Mouse (Mus musculus) layer of hippocampus, adult 2 months (tissue): ENCODE results near the gene Dkk3. TPM values are rescaled to one million over a fixed set of nuclear protein-coding genes. Genes with fewer than 3 reads are reported as not detected.
A peak's percentile ranks its signal among the peaks of the same experiment; 100 is the strongest.

Experiments
- DNase-seq, 2 experiments: peaks; one replicate each; pipeline ENCODE4 v3.0.0; 2022; ENCODE audit warnings: low spot score in 2 of 2
- H3K27ac ChIP-seq: fragments of 200-600 bp; 2 replicates; pipeline ENCODE4 v1.8.1; 2022
- H3K4me3 ChIP-seq: fragments of 200-600 bp; 2 replicates; pipeline ENCODE4 v1.8.1; 2022; ENCODE audit warnings: mild to moderate bottlenecking
- CTCF ChIP-seq: fragments of 200-600 bp; conservative IDR thresholded peaks from 2 replicates; pipeline ENCODE4 v1.8.1; 2022; ENCODE audit warnings: antibody characterized with exemption, mild to moderate bottlenecking, moderate library complexity
- total RNA-seq, 2 experiments: library from RNA; stranded (reverse); gene quantifications; 2 replicates each; pipeline ENCODE4 v1.2.3; 2021

Dkk3 gene
- total RNA-seq, 2 experiments from 2014 or later, result 253 to 270 TPM

DNA sequence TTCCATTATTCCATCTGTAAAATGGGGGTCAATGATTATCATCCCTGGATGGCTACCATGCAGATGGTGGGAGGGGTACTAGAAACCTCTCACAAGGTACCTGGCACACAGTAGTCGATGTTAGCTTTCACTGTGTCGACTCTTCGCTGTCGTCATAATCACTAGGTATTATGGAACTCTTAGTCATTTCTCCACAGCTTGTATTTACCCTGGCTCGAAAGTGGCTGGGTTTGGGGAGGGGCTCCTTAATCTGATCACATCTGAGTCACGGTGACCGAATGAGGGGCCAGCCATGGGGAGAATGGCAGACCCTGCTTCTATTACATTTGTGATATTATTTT lies 20.7 kb downstream of the Dkk3 start:
- DNase-seq, result no peak
- Histone ChIP-seq H3K27ac (peak overlapping the region; percentile 23; the same call in 1 of the 2 replicates), H3K4me3 (no peak overlapping the region)
- no peak for TF ChIP-seq CTCF

DNA sequence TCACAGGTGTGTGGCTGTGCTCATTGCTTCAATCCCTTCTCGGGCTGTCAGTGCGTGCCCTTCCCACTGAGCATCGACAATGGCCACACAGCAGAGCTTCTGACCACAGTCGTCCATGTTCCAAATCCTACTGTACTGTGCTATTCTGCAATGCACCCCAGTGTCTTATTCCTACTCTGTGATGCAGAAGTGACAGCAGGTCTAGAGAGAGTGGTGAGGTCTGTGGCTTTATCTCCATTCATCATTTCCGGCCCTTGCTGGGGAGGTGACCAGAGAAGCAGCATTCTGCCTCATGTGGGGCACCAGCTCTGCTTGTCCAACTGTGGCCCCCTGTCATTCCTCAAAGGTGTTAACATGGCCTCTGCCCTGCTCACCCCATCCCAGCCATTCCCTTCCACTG lies 22.3 kb downstream of the Dkk3 start:
- H3K27ac ChIP-seq, result no peak overlapping the region
- DNase-seq, result no peak
- H3K4me3 ChIP-seq, result no peak overlapping the region
- TF ChIP-seq CTCF, result no peak

DNA sequence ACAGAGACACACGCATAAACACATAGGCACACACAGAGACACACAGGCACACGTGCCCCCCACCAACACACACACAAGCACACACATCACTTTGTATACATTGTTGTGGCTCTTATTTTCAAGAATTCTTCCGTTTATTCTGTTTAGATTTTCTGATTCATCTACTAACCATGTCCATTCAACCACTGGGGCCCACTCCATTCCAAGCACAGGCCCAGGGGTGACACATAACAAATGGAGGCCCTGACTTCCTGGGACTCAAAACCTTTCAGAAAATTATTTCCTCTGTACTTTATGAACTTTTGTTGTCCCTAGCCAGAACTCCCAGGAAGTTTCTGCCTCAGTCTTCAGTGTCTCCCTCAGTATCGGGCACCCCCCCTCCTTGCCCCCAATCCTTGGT lies 23.7 kb downstream of the Dkk3 start:
- no peak for TF ChIP-seq CTCF
- no peak overlapping the region for H3K27ac ChIP-seq
- H3K4me3 ChIP-seq, result no peak overlapping the region
- DNase-seq, result no peak

DNA sequence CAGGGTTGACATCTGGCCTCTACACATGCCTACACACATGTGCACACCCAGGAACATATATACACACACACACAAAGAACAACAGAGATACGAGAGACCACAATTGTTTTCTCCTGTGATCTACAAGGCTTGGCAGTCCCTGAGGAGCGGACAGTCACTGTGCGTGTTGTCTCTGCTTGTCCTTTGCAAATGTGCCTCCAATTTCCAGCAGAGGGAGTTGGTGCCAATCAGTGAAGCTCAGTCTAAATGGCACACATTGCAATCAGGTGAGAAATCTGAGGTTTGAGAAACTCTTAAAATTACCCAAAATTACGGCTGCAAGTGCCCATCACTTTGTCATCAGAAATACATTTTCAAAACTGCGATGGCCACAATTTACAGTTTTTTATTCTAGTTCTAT lies 25.6 kb downstream of the Dkk3 start:
- Histone ChIP-seq H3K27ac (peak overlapping the region; percentile 2; the same call in 1 of the 2 replicates), H3K4me3 (no peak overlapping the region)
- TF ChIP-seq CTCF, result peak; percentile 73
- DNase-seq, result no peak

DNA sequence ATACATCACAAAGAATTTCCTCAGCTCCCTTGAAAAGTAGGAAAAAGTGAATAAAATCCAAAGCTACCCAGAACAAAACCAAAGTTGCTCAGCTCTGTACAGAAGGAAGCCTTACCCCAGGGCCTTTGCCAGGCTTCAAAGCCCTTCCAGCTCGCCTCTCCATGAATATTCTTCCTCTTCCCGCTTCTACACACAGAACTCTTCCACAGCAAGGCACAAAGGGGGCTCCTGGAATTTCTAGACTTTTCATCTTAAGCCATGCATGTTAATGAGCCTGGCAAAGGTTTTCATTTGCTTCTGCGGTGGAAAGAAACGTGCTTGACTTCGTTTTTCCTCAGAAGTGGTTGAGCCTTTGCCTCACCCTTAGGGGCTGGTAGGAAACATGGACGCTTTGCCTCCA lies 26.9 kb downstream of the Dkk3 start:
- no peak for TF ChIP-seq CTCF
- H3K4me3 ChIP-seq, result no peak overlapping the region
- H3K27ac ChIP-seq, result peak overlapping the region; percentile 2; the same call in 1 of the 2 replicates
- no peak for DNase-seq

DNA sequence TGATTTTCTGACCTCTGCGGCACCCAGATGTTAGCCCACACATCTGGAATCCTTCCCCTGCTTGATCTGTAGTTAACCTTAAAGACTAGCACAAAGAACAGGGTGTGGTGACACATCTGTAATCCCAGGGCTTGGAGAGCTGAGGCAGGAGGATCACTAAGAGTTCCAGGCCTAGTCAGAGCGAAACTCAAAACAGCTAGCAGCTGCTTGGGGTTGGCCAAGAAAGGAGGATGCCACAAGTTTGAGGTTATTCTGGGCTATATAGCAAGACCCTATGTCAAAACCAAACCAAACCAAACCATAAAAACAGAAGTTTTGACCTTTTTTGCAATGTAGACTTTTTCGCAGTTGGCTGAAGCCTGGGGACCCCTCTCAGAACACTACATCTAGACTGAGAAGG lies 28.2 kb downstream of the Dkk3 start:
- Histone ChIP-seq H3K4me3 (no peak overlapping the region), H3K27ac (peak overlapping the region; percentile 36; the same call in 1 of the 2 replicates)
- DNase-seq, result no peak
- no peak for TF ChIP-seq CTCF

DNA sequence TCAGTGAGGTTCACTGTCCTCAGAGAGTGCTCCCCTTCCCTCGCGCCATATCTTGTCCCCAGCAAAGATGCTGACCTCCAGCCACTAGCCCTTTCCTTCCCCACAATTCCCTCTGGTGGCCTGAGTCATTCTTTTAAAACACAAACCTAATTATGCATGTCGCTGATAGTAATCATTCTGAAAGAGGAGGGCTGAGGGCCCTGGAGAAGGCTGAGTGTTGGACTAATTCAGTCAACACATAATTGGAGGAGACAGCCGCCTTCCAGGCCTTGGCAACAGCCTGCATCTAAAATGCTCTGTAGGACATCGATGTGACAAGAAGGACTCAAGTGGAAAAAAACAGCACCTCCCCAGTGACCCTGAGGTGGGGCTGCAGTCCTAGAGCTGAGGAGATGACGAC lies 29.0 kb downstream of the Dkk3 start:
- Histone ChIP-seq H3K27ac (peak overlapping the region; percentile 36), H3K4me3 (no peak overlapping the region)
- no peak for TF ChIP-seq CTCF
- DNase-seq, result no peak

DNA sequence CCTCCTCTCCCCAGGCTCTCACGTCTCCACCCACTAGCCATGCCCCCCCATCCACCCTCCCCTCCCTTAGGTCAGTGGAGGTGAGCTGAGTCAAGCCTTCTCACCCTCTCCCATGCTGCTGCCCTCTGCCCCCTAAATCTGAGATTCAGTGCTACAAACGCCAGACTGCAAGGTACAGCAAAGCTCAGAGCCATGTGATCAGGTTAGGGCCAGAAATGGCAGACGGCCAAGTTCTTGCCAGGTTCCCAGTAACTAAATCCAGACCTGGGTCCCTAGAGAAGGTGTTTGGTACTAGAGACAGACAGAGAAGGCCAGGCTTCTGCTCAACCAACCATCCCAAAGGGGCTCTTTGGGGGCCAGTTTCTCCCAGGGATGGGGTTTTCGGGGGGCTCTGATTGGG lies 30.0 kb downstream of the Dkk3 start:
- Histone ChIP-seq H3K27ac (peak overlapping the region; percentile 48; the same call in 1 of the 2 replicates), H3K4me3 (no peak overlapping the region)
- DNase-seq, result no peak
- TF ChIP-seq CTCF, result no peak

DNA sequence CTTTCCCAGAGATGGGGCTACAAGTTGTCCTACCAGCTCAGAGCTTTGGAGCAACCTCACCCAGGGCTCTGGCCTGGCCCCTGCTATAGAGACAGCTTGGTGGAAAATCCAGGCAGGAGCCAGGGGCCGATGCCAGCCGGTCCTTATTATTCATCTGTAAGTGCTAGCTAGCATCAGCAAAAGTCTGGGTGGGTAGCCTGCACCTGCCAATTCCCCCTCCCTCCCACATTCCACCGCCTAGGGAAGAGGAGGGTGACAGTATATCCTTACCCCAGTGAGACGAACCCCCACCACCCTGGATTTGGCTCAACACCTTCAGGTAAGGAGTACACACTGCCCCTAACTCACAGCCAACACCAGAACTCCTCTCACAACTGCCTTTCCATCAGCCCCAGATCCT lies 30.9 kb downstream of the Dkk3 start:
- no peak overlapping the region for H3K4me3 ChIP-seq
- TF ChIP-seq CTCF, result no peak
- peak in 1 of 2 experiments; percentile 23 for DNase-seq
- peak overlapping the region; percentile 48 for H3K27ac ChIP-seq

DNA sequence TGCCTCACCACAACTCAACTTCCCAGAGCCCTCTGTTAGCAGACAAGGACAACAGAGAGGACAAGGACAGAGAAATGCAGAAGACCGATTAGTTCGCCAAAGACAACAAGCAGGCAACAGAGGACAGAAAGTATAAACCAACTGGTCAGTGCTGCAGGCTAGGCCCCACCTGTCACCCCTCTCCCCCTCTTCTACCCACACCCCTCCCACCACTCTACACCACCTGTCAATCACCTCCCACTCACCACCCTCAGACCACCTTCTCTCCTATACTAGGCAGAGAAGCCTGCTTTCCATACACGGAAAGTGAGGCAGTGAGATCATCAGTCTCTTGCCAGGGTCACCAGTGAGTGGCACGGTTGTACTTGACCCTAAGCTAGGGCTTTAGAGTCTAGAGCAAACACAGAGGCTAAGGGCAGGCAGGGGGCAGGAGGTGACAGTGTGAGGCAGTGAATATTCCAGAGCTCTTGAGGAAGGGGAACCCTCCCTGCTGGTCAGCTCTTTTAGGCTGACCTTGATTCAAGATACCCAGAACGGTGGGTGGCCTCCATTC lies 31.7 kb downstream of the Dkk3 start:
- Histone ChIP-seq H3K4me3 (no peak overlapping the region), H3K27ac (peak overlapping the region; percentile 46; the same call in 1 of the 2 replicates)
- DNase-seq, result no peak
- no peak for TF ChIP-seq CTCF

DNA sequence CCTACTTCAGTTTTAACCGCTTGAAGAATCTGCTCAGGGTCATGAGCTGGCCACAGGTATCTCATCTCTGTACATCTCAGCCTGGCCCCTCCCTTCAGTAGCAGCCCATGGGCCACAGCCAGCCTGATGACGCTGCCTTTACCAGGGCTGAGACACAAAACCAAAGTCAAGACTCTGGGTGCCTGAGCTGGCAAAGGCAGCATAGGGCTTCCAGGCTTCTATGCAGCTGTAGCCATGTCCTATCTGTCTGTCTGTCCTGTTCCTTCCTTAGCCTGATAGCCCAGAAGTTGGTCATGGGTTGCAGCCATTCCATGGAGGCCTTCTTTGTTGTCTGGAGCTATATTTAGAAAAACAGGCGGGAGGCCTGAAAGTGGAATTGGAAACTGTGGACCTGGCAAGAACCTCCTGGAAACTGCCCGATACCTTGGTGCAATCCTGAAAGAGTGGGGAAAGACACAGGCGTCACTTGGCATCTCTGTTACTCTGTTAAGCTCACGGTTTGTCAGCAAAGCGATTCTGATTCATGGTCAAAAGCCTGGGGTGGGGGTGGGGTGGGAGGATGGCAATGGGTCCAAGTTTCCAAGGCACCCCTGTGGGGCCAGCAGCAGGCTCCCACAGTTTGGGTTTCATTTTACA lies 33.1 kb downstream of the Dkk3 start:
- no peak for DNase-seq
- Histone ChIP-seq H3K27ac (peak overlapping the region; percentile 43), H3K4me3 (no peak overlapping the region)
- TF ChIP-seq CTCF, result no peak

DNA sequence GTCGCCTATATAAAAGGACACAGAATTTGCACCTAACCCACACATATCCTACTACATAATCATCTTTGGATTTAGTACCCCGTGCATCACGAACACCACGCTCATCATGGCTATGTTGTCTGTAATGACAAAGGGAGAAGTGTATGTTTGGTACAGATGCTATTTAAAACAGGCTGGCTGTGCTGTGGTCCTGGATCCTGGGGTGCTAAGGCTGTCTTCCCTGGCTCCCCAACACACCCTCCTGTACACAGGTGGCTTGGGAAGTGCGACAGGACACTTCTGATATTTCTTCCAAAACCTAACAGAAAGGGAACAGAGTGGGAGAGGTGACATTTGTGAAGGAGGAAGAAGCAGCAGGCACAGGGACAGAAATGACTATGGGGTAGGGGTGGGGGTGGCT lies 35.2 kb downstream of the Dkk3 start:
- no peak for TF ChIP-seq CTCF
- Histone ChIP-seq H3K4me3 (no peak overlapping the region), H3K27ac (peak overlapping the region; percentile 74)
- peak in 1 of 2 experiments; percentile 47 for DNase-seq

DNA sequence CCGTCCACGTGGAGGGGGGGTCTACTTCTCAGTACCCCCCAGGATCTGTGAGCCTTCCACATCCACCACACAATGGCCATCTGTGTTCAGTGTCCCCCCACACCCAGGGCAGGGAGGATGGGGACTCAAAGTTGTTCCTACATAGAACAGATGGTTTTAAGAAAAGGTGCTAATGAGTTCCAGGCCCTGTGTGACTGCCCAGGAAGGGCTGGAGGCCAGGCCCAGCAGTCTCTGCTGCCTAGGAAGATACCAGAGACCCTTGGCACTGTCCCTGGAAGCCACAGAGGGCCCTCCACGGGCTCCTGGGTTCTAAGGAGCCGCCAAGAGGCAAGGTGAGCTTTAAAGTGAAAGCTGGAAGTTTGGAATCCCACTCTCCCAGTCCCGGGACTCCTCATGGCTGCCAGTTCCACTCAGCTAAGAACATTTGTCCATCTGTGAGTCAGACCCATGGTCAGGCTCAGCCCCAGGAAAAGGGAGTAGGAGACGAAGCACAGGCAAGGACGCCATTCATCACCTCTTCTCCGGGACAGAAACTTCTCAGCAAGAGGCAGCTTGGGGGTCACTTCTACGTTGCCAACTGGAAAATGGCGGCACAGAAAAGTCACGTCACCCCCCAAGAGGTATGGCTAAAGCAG lies 36.9 kb downstream of the Dkk3 start:
- Histone ChIP-seq H3K27ac (peak overlapping the region; percentile 74), H3K4me3 (no peak overlapping the region)
- no peak for DNase-seq
- no peak for TF ChIP-seq CTCF
